Mouse (Mus musculus) lung, postnatal 25 days (tissue): Measurements from ENCODE around the gene Itgb8.

Experiments used
- DNase-seq: peaks from one replicate; pipeline ENCODE4 v3.0.0; 2022; ENCODE audit warnings: low spot score

Itgb8 gene

DNA sequence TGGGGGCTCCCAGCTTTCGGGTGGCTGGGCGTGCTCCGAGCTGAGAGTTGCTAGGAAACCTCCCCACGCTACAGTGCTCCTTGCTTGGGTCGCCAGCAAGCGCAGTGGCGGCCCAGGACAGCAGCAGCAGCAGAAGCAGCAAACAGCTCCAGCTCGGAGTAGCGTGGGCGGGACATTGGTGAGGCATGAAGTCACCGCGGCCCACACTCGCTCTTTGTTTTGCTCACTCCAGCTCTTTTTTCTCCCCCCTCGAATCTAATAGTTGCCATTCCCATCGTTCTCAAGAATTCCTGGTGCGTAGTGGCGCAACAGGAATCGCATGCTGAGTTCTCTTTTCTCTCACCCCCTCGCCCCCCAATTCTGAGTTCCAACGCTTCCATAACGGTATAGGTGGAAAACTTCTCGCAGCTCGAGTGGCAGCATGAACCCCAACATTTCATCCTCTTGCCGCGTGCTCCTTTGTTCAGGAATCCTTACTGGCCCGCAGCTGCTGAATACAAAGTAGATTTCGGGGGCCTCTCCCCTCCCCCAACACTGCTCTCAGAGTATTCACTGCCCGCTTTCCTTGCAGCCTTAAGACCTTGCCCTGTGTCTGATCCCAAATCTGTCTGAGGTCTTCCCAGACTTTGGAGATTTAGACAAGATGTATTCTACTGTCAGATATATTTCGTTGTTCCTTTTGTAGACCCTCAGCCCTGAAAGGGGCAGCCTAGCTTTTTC, at the start of gene Itgb8:
Itgb8 (minus strand) TSS at position 107 of the 720 bp plus-strand sequence.
- peak; percentile 32 for DNase-seq

GRCm38 (mm10) chr12:119276282-119276681, 37.7 kb upstream of the Itgb8 start:
- no peak for DNase-seq

- DNase-seq: no peak
Observed at GRCm38 (mm10) chr12:119273605-119274004, 35.0 kb upstream of the Itgb8 start.

DNA sequence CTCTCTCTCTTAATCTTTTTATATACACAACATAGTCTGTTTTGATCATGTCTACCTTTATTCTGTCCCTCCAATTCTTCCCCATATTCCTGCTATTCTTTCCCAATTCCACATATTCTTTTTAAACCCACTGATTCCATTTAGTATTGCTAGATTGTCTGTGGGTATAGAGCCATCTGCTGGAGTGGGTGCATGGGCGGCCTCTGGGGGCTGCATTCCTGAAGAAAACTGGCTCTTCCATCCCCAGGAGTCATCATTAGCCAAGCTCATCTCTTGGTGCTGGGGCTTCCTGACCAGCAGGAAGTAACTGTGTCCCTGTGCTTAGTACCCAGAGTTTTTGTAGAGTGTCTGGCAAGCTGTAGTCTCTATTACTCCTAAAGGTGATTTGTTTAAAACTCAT, 33.4 kb upstream of the Itgb8 start:
- no peak for DNase-seq

GRCm38 (mm10) chr12:119270036-119270435, 31.4 kb upstream of the Itgb8 start:
- no peak for DNase-seq

DNA sequence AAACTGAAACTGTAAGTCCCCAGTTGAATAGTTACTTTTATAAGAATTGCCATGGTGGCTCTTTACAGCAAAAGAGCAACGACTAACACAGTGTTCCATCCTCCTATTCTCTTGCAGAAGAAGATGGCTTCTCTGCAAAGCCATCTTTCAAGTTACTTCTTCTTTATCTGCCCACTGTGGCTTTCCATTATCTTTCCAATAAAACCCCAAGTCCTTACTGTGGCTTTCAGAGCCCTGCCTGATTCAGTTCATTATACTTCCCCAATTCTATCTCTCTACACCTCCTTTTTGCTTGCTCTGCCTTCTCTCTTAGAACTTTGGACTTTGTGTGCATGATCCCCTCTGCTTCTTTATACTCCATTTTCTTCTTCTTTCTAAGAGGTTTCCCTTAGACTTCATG, 30.1 kb upstream of the Itgb8 start:
- no peak for DNase-seq

GRCm38 (mm10) chr12:119264506-119264905, 25.9 kb upstream of the Itgb8 start:
- DNase-seq: no peak

- DNase-seq: no peak
Observed at GRCm38 (mm10) chr12:119248581-119248980, 10.0 kb upstream of the Itgb8 start.

GRCm38 (mm10) chr12:119241071-119241470, 2.5 kb upstream of the Itgb8 start:
- no peak for DNase-seq

GRCm38 (mm10) chr12:119237921-119238695, 494 bp downstream of the Itgb8 start:
- DNase-seq: no peak

- DNase-seq: no peak
Observed at GRCm38 (mm10) chr12:119237241-119237920, 1.2 kb downstream of the Itgb8 start.

DNA sequence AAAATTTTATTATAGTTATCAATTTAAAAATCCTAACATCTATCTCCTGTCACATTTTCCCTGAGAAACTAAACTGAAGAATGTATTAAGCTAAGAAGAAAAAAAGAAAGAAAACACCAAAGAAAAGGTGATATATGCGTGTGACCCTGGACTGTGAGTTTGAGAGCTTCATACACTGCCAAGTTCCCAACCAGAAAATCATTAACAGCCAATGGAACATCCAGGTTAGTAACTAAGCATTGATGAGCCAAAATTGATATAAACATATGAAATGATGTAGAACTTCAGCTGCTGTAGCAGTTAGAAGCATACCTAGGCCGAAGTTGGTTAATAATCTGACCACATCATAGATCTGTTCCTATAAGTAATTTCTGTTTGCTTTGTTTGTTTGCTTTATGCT, 6.8 kb downstream of the Itgb8 start:
- DNase-seq: no peak

- DNase-seq: no peak
Observed at GRCm38 (mm10) chr12:119230444-119230843, 8.2 kb downstream of the Itgb8 start.

DNA sequence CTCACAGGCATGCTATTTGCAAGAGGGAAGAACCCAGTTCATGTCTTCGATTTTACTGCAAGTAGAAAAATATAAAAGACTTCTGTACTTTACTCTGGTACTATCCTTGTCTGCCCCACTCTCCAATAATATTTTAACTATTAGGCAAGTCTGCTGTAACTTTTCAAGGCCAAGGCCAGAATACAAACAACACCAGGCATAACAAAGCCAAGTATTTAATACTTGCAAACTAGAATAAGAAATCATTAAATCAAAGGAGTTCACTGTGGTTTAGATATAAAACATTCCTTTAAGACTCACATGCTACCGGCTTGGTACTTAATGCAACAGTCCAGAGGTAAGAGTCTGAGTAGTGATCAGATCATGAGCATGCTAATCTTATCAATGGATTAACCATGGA, 9.0 kb downstream of the Itgb8 start:
- no peak for DNase-seq

DNA sequence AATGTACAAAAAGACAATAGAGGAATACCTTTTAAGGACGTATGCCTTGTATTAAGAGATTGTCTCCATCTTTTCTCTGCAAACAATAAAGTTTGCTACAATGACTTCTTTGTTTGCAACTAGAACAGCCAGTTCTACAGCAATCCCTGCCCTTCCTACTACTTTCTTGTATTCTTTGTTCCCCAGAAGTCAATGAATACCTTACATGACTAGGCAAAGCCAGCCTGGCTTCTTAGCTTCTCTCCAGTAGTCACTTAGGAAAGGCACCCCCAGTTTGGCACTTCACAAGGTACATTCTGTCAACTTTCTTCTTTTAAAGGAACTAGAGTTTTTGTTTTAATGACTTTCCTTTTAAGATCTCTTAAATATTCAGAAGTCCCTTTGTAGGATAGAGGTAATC, 10.7 kb downstream of the Itgb8 start:
- no peak for DNase-seq

- DNase-seq: no peak
Observed at GRCm38 (mm10) chr12:119224699-119225098, 13.9 kb downstream of the Itgb8 start.

DNA sequence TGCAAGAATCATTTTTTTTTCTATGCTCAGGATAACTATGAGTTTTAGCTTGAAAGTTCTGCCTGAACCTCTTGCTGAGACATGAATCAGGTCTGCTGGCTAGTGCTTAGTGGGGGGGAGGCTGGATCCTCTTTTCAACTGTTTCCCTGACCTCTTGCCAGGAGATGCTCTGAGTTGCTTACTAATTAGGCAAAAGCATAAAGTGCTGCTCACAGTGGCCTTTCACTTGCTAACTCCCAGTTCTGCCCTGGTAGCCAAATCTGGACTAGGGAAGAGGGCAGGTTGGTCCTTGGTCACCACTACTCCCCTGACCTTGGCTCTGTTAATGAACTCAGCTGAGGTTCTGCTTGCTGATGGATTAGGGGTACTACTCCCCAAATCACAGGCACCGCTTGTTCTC, 19.2 kb downstream of the Itgb8 start:
- DNase-seq: no peak

GRCm38 (mm10) chr12:119217700-119218265, 20.8 kb downstream of the Itgb8 start:
- no peak for DNase-seq

GRCm38 (mm10) chr12:119215225-119215624, 23.4 kb downstream of the Itgb8 start:
- DNase-seq: no peak

DNA sequence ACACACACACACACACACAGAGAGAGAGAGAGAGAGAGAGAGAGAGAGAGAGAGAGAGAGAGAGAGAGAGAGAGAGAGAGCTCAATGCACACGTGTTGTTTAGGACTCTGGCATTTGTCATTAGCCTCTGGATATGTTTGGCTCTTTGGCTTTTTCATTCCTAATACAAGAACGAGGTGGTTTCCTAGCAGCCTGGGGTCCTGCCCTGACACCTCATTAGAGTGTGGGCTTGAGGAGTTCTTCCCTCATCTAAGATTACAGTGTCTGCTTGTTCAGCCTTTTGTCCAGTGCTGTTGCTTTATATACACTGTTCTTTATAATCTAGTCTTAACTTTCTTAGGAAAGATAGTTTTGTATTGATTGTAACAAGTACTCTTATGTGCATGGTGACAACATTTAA, 27.1 kb downstream of the Itgb8 start:
- no peak for DNase-seq

DNA sequence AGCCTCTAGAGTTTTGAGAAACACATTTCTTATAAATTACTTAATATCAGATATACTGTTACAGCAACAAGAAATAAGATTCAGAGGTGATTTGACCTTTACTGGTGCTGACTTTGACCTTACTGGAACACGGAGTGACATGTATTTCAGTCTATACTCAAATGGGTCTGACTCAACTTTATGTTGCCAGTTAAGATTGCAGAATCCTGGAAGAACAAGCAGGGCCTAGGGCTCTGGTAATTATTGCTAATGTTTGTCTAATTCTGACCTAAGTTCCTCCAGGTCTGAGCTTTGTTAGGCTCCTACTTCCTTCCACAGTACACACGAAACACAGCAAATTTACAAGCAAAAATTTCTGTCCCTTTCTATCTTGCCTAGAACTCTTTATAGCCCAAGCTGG, 28.0 kb downstream of the Itgb8 start:
- no peak for DNase-seq

DNA sequence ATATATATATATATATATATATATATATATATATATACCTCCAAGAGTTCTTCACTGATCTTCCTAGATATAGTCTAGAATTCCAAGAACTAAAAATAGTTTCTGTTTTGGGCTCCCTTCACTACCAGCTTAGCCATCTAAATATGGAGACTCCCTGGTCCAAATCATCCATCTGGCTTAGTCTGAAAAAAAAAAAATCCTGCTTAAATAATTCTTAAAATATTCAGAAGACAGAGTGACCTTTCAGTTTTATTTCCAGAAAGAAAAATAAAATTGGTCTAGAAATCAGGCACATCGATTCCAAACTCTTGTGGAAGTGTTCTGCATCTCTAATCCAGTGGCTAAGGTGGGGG, 28.6 kb downstream of the Itgb8 start:
- DNase-seq: no peak
